Mouse (Mus musculus) cerebellum, adult 11 months (tissue): Measurements from ENCODE around the gene Pibf1.

Experiments
- DNase-seq: peaks from one replicate; pipeline ENCODE4 v3.0.0; 2022

Pibf1 gene

DNA sequence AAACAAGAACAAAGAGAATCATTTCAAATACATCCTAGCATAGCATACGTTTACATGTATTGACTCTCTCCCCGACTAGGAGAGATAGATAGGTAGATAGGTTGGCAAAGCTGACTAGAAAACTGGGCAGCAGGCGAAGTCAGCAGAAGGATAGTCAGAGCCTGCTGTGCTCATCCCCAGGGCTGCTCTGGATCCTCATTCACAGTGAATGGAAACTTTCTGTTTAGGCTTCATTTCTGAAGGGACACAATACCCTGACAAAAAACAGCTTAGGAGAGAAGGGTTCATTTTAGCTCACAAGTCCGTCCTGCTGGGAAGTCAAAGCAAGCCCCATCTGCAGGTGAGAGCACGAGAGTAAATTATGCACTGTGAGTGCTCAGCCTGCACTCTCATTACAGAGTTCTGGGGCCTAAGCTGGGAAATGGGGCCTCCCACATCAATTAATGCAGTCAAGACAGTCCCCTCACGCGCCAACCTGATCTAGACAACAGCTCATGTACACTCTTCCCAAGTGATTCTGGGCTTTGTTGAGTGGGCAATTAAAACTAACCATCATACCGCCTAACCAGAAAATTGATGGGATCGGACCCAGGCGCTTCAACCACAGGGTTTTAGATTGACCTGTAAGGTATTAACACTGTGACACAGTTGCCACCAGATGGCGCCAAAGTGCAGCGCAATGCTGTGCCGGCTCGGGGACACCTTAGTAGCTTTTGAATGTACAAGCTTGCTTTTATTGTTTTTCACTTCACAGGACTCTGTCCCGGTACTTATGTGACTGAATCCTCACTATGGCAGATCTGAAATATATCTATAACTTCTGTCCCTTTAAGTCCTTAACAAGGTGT is 42.8 kb downstream of the Pibf1 start:
- DNase-seq: peak; percentile 69

DNA sequence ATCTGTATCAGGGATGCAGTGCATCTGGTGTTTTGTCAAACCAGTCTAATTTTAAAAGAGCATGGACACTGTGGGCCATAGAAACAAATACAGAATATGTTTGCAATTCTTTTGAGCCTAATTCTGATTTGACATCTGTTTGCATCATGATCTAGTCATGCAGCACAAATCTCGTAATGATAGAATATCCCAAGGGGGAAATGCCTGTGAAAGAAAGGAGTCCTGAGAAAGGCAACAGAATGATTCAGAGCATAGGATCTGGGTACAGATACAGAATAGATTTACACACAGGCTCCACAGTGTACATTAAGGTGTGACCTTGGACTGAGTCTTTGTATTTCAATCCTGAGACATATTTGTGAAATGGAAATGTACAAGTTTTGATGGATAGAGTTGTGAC is 47.6 kb downstream of the Pibf1 start:
- DNase-seq: no peak

GRCm38 (mm10) chr14:99152683-99153082 is 53.5 kb downstream of the Pibf1 start:
- DNase-seq: no peak

GRCm38 (mm10) chr14:99159940-99160339 is 60.7 kb downstream of the Pibf1 start:
- no peak for DNase-seq

- DNase-seq: no peak
Observed at GRCm38 (mm10) chr14:99163051-99163450, 63.8 kb downstream of the Pibf1 start.

DNA sequence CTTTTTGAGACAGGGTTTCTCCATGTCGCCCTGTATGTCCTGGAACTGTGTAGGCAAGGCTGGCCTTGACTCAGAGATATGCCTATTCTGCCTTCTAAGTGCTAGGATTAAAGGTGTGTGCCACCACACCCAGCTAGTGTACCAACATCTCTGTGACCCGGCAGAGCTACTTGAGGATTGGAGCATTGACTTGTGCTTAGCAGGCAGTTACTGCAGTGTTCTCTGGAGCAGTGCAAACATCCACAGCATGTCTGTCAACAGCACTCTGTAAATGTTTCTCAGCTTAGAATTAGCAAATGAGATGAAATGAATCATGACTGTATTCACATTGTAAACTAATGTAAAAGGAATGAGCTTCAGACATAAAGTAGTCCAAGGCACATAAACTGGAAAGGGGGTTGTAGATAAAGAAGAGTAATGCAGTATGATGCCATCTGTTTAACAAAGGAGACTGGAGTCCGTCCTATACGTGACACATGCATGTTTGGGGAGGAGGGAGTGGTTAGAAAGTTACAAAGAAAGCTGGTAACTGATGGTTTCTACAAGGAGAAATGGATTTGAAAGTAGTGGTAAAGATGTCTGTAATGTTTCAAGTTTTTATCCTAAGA is 75.0 kb downstream of the Pibf1 start:
- DNase-seq: no peak

DNA sequence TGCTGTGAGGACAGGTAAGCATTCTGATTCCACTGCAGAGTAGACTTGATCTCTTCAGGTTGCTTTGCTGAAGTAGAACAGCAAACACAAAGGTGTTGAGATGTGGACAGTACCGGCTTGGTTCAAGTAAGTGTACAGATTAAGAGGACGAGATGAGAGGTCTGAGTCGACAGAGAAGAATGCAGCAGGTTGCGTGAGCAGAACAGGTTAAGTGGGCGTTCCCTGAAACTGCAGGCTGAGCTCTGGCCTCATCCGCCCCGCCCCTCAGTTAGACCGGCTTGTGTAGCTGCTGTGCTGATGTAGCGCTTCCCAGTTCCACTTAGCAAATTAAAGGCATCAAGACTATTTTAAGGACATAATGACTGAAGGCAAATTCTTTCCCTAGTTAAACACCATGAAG is 77.3 kb downstream of the Pibf1 start:
- DNase-seq: no peak

DNA sequence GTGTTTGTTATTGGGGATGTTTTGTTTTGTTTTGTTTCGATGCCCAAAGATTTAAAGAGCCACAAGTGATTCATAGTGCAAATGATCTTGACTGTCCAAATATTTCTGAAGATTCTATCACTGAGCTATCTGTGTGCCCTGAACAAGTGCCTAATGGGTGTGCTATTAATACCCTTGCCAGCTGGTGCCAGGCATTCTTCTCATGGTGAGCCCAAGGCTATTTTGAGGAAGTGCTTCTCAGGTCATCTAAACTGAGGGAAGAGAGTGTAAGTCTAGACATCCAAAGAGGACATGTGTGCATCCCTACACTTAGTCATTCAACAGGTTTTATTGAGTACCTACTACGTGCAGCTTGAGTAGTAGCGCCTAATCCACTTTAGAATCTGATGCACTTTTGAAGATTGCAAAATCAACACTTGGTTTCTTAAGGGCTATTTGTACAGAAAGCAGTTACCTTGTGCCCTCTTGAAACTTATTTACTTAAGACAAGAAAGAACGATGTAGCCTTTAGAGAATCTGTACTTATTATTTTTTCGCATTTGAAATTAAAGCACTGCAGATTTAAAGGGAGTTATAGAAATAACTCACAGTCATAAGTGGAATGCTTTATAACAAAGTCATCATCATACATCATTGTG is 91.0 kb downstream of the Pibf1 start:
- no peak for DNase-seq

- no peak for DNase-seq
Observed at GRCm38 (mm10) chr14:99205865-99206264, 106.6 kb downstream of the Pibf1 start.

DNA sequence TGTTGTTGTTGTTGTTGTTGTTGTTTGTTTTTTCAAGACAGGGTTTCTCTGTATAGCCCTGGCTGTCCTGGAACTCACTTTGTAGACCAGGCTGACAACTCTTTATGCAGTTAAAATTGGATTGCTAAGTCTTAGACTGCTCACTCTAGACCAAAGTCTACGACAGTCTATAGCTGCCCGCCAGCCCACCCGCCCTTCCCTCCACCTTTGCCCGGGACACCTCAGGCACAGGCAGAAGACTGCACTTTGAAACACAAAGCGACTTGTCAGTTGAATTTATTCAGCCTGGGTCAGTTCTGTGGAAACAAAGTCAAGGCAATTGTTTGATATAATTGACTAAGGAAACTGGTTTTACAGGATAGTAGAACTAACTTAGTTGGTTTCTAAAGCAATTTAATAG is 107.4 kb downstream of the Pibf1 start:
- no peak for DNase-seq

- no peak for DNase-seq
Observed at GRCm38 (mm10) chr14:99210431-99210830, 111.2 kb downstream of the Pibf1 start.

DNA sequence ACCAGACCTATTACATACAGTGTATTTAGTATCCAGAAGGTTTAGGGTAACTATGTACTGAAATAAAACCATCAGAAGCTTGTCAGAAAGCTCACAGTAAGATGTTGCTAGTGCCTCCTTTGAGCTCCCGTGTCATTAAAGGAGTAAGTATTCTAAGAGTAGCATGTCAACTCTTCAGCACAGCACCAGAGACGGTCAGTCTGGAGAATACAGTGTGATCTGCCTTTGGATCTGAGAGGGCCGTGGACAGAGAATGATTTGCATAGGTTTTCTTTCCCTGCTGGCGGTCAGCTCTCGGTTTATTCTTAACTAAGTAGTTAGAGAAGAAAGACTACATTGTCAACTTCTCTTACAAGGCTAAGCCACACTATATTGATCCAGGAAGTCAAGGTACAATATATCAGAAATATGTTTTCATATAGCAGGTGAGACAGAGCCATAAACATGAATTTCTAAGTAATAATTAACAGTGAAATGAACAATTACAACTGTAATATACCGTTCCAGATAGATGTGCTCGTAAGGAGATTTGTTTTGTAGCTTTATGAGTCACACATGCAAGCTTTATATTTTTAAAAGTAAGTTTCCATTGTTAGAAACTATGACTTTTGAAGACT is 119.3 kb downstream of the Pibf1 start:
- DNase-seq: no peak

DNA sequence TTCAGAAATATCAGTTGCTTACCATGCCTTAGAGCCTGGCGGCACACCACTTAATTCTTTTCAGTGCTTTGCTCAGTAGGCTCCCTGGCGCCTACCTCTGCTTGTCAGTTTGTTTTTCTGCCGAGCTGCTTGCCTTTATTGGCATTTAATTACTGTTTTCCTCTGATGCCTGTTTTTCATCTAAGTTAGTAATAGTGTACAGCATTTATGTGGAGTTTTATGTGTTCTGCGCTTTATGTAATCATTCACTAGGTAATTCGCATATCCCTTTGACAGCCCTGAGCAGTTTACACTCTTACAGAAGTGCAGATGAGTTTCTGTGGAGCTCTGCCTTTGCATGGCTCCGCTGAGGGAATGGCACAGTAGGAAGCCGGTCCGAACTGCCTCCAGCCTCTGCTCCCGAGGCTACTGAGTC is 120.5 kb downstream of the Pibf1 start:
- no peak for DNase-seq

DNA sequence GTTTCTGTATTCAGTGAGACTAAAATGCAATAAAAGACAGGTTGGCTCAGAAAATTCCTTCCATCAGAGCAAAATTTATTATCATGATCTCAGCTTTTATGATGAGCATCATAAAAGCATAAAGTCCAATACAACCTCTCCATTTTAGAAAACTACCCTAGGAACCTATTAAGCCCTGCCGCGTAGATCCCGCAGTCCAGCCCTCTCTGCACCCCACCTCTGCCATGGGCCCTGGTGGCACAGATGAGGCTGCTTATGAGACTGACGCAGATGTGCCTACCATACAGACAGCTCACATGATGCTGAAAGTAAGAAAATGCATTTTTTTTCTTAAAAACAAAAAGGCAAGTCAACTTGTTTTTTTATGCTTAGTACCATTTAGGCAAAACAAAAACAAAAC is 126.7 kb downstream of the Pibf1 start:
- no peak for DNase-seq

- DNase-seq: no peak
Observed at GRCm38 (mm10) chr14:99229071-99229780, 130.0 kb downstream of the Pibf1 start.

DNA sequence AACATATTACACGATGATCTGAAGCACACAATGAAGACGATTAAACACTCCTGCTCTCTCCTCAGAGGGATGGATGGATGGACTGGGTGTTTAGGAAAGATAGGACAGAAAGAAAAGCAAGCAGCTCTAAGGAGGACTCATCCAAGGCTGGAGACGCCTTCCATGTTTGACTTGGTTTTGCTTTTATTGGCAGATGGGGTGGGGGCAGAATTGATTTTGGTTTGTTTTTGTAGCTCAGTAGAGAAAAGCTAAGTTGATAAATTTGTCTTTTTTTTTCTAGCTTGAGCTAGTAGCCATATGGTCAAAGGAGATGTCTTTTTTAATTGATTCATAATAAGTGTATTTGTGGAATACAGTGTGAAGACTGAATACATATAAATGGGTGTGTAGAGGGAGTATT is 133.8 kb downstream of the Pibf1 start:
- no peak for DNase-seq

- DNase-seq: no peak
Observed at GRCm38 (mm10) chr14:99237115-99237514, 137.9 kb downstream of the Pibf1 start.

GRCm38 (mm10) chr14:99240563-99240962 is 141.3 kb downstream of the Pibf1 start:
- no peak for DNase-seq

DNA sequence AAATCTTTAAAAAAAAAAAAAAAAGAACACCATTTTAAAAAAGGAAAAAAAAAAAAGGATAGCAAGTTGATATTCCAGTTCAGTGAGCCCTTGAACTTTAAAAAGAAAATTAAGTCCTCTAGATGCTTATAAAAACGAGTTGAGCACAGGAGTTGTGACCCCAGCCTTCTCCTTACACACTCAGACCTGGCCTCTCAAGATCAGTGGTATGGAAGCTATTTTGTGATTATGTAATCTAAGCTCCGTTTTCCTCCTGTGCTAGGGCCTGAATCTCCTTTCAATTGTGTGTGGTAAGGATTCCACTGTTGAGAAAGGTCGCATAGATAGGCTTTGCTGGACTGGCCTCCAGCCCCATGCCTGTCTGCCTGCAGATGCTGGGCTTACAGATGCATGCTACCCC is 145.3 kb downstream of the Pibf1 start:
- DNase-seq: no peak

DNA sequence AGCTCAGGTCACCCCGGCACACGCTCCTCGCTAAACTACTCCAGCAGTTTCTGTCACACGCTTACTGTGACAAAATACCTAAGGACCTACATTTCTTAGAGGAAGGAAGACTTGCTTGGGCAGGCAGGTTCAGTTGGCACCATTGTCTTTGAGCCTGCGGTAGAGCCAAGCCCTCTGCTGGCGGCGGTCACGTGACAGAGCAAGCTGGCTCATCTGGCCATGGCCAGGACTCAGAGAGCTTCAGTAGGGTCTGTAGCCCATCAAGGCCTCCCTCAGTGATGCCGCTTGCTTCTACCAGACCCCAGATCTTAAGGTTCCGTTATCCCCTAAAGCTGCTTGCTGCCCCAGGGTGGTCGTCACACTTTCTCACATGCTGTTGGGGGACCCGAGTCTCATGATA is 162.8 kb downstream of the Pibf1 start:
- DNase-seq: no peak

DNA sequence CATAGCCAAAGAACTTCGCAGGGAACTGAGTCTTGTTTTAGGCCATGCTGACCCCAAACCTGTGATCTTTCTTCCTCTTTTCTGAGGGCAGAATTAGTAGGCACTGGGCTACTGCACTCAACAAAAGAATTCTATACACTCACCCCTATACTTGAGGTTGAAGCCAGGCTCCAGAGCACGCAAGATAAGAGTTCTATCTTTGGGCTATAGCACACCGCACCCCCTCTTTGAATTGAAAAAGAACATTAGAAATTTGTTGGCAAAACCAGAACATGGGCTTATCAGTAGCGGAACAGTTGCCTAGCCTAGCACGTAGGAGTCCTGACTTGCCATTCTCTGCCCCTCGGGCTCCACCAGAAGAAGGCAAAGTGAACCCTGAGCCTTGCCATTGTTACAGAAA is 164.6 kb downstream of the Pibf1 start:
- DNase-seq: no peak

DNA sequence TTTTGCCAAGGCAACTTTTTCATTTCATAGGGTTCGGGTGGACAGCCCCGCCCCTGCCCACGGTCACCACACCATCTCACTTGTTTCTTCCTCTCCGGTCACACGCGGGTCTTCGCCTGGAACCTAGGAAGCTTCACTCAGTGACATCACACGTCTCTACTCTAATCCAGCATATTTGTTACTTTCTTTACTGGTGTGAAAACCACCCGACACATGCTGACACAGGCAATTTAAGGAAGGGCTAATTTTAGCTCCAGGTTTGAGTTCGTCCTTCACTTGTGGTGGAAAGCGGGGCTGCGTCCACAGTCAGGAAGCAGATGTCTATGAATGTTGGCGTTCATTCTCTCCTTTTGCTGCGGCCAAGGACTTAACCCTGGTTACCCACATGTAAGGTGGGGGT is 166.6 kb downstream of the Pibf1 start:
- DNase-seq: no peak

- no peak for DNase-seq
Observed at GRCm38 (mm10) chr14:99266749-99267148, 167.5 kb downstream of the Pibf1 start.
